8 mouse cellular contexts compared by ENCODE assay signal in the genomic region with DNA sequence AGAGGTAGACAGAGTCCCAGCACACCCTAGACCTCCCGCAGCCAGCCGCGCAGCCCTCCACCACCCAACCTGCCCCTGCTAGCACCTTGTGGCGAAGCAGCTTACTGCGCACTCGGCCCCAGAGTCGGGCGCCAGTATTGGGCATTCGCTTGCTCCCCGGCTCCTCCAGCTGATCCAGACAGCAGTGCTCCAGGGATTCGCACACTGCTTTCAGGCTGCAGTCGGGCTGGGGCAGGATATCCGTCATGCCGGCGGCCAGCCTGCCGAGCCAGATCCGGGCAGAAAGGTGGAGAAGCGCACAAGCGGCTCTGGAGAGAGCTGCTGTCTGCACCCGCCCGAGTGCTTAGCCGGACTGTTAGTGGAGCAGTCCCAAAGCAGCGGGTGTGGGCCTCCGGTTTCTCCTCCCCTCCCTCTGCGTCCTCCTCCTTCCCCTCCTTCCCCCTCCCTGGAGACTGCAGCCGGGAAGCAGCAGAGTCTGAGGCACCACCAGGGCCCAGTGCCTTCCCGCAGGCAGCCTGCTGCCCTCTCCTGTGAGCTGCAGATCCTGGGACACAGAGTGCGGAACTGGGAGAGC. TPM values are rescaled to one million over a fixed set of nuclear protein-coding genes. Genes with fewer than 3 reads are reported as not detected.
DNase-seq lines count a peak whose midpoint lies in the region; ATAC-seq and TF ChIP-seq lines count a peak whose summit lies in the region.

No protein-coding gene starts in this region.

- peak; percentile 52 for ATAC-seq in forebrain, postnatal 0 days
- peak; percentile 71 for ATAC-seq in limb, embryonic 12.5 days (ENCODE audit: insufficient number of reproducible peaks, insufficient read depth, low FRiP score, low TSS enrichment, low read depth)
- peak; percentile 70 for ATAC-seq in midbrain, embryonic 13.5 days

- TF ChIP-seq EP300 in ES-Bruce4 (IDR thresholded peaks at IDR 0.05; ENCODE audit: insufficient read depth, low read depth, low read length), result no peak

- no peaks in the 10 kb centered on the region for H3K4me1 ChIP-seq in ES-Bruce4 (ENCODE audit: control insufficient read depth, insufficient read depth, low read length)
- H3K4me1 ChIP-seq in cerebellum, adult 2 months (ENCODE audit: control insufficient read depth, insufficient read depth, low read length), result no peaks in the 10 kb centered on the region
- peaks cover 27% of the 10 kb centered on the region for H3K4me1 ChIP-seq in forebrain, postnatal 0 days (ENCODE audit: insufficient read depth)
- H3K4me1 ChIP-seq in hindbrain, embryonic 10.5 days (replicated peaks), result peaks cover 56% of the 10 kb centered on the region
- H3K4me1 ChIP-seq in limb, embryonic 12.5 days (replicated peaks), result peaks cover 73% of the 10 kb centered on the region
- peaks cover 51% of the 10 kb centered on the region for H3K4me1 ChIP-seq in midbrain, embryonic 13.5 days (replicated peaks)

- 11% methylated on average over 28 of the region's 28 CpGs for WGBS in cerebellum, adult 2 months
- 14% methylated on average over 26 of the region's 28 CpGs for WGBS in forebrain, postnatal 0 days
- WGBS in hindbrain, embryonic 10.5 days, result 4% methylated on average over 28 of the region's 28 CpGs
- WGBS in limb, embryonic 12.5 days, result 9% methylated on average over 28 of the region's 28 CpGs
- WGBS in midbrain, embryonic 13.5 days, result 6% methylated on average over 28 of the region's 28 CpGs

- no peaks in the 10 kb centered on the region for H3K27me3 ChIP-seq in ES-Bruce4 (ENCODE audit: control insufficient read depth, insufficient read depth, low read length, poor library complexity, severe bottlenecking)
- H3K27me3 ChIP-seq in cerebellum, adult 2 months (ENCODE audit: control insufficient read depth, insufficient read depth, low read length), result no peaks in the 10 kb centered on the region
- H3K27me3 ChIP-seq in forebrain, postnatal 0 days (ENCODE audit: insufficient read depth, low read length), result no peaks in the 10 kb centered on the region
- H3K27me3 ChIP-seq in hindbrain, embryonic 10.5 days (ENCODE audit: insufficient read depth, poor library complexity, severe bottlenecking), result peaks cover 43% of the 10 kb centered on the region
- no peaks in the 10 kb centered on the region for H3K27me3 ChIP-seq in limb, embryonic 12.5 days
- H3K27me3 ChIP-seq in midbrain, embryonic 13.5 days, result no peaks in the 10 kb centered on the region; the same call in 1 of the 2 replicates

- H3K4me3 ChIP-seq in ES-Bruce4 (ENCODE audit: low read depth, low read length), result peak overlapping the region; percentile 51
- peak overlapping the region; percentile 55 for H3K4me3 ChIP-seq in cerebellum, adult 2 months (replicated peaks; ENCODE audit: insufficient read depth, low read depth, low read length)
- H3K4me3 ChIP-seq in forebrain, postnatal 0 days (ENCODE audit: low read depth, low read length), result peak overlapping the region; percentile 22
- H3K4me3 ChIP-seq in hindbrain, embryonic 10.5 days, result peak overlapping the region; percentile 47
- H3K4me3 ChIP-seq in limb, embryonic 12.5 days (replicated peaks), result peak overlapping the region; percentile 43
- H3K4me3 ChIP-seq in midbrain, embryonic 13.5 days (replicated peaks), result peak overlapping the region; percentile 19

- no peaks in the 10 kb centered on the region for H3K9me3 ChIP-seq in ES-Bruce4 (replicated peaks; ENCODE audit: control insufficient read depth, insufficient read depth, low read length, poor library complexity, severe bottlenecking)
- no peaks in the 10 kb centered on the region for H3K9me3 ChIP-seq in forebrain, postnatal 0 days (ENCODE audit: low read length)
- H3K9me3 ChIP-seq in hindbrain, embryonic 10.5 days, result no peaks in the 10 kb centered on the region
- no peaks in the 10 kb centered on the region for H3K9me3 ChIP-seq in limb, embryonic 12.5 days
- no peaks in the 10 kb centered on the region for H3K9me3 ChIP-seq in midbrain, embryonic 13.5 days

- H3K27ac ChIP-seq in ES-Bruce4 (ENCODE audit: insufficient read depth, low read length), result no peak overlapping the region
- no peak overlapping the region; the same call in 1 of the 2 replicates for H3K27ac ChIP-seq in cerebellum, adult 2 months (ENCODE audit: insufficient read depth, low read length)
- H3K27ac ChIP-seq in forebrain, postnatal 0 days (ENCODE audit: low read depth, low read length), result peak overlapping the region; percentile 17
- H3K27ac ChIP-seq in hindbrain, embryonic 10.5 days, result peak overlapping the region; percentile 81
- H3K27ac ChIP-seq in limb, embryonic 12.5 days, result peak overlapping the region; percentile 94
- peak overlapping the region; percentile 61 for H3K27ac ChIP-seq in midbrain, embryonic 13.5 days

- H3K36me3 ChIP-seq in ES-Bruce4 (ENCODE audit: control insufficient read depth, insufficient read depth, low read length, poor library complexity, severe bottlenecking), result no peaks in the 10 kb centered on the region
- peaks cover 48% of the 10 kb centered on the region for H3K36me3 ChIP-seq in forebrain, postnatal 0 days (ENCODE audit: insufficient read depth)
- H3K36me3 ChIP-seq in hindbrain, embryonic 10.5 days, result peaks cover 36% of the 10 kb centered on the region
- H3K36me3 ChIP-seq in limb, embryonic 12.5 days, result peaks cover 44% of the 10 kb centered on the region
- peaks cover 59% of the 10 kb centered on the region for H3K36me3 ChIP-seq in midbrain, embryonic 13.5 days

- H3K9ac ChIP-seq in ES-Bruce4 (ENCODE audit: low read depth, poor library complexity, severe bottlenecking), result peak overlapping the region; percentile 21
- 0 out of 2 replicates have a peak overlapping the region, but pooled peaks have one; percentile 4 for H3K9ac ChIP-seq in forebrain, postnatal 0 days
- H3K9ac ChIP-seq in limb, embryonic 12.5 days (replicated peaks), result peak overlapping the region; percentile 63
- peak overlapping the region; percentile 33 for H3K9ac ChIP-seq in midbrain, embryonic 13.5 days (replicated peaks)

- no peak for TF ChIP-seq CTCF in ES-Bruce4 (IDR thresholded peaks at IDR 0.05; ENCODE audit: low read depth, low read length)
- TF ChIP-seq CTCF in cerebellum, adult 2 months (IDR thresholded peaks at IDR 0.05; ENCODE audit: borderline replicate concordance, insufficient read depth, low read depth, low read length), result no peak
- TF ChIP-seq CTCF in forebrain, postnatal 0 days (IDR thresholded peaks at IDR 0.05; ENCODE audit: low read depth), result 0 out of 2 replicates have a peak, but pooled peaks have one; percentile 17

- H3K4me2 ChIP-seq in forebrain, postnatal 0 days (ENCODE audit: low read depth), result peak overlapping the region; percentile 41
- peak overlapping the region; percentile 76 for H3K4me2 ChIP-seq in limb, embryonic 12.5 days
- peak overlapping the region; percentile 49 for H3K4me2 ChIP-seq in midbrain, embryonic 13.5 days (replicated peaks)

- DNase-seq in cerebellum, adult 2 months, result peak; percentile 49 to 54
- no peak for DNase-seq in forebrain, postnatal 0 days
- peak; percentile 64 for DNase-seq in hindbrain, embryonic 10.5 days (ENCODE audit: low spot score)
- peak; percentile 67 for DNase-seq in urinary bladder, postnatal 14 days (ENCODE audit: low spot score)
- DNase-seq in layer of hippocampus, postnatal 14 days (ENCODE audit: low spot score in 2 of 2), result no peak

- no peak for TF ChIP-seq POLR2A in ES-Bruce4 (IDR thresholded peaks at IDR 0.05; ENCODE audit: insufficient read depth, low read length)
- 0 out of 2 replicates have a peak, but pooled peaks have one; percentile 16 for TF ChIP-seq POLR2A in cerebellum, adult 2 months (IDR thresholded peaks at IDR 0.05; ENCODE audit: borderline replicate concordance, insufficient read depth, low read length)

RNA-seq across cellular contexts. Expression of a gene that starts 30.2 kb away (rescaled TPM):
- 16.9 and 19.1 TPM in 2 replicates for polyA plus RNA-seq in ES-Bruce4 (2011; ENCODE audit: insufficient read depth, insufficient read length, low read depth, missing spikeins)
- polyA plus RNA-seq in cerebellum, adult 2 months (2012; rRNA removed), result 27.2 and 33.7 TPM in 2 replicates
- 48.6 and 56.6 TPM in 2 replicates for total RNA-seq in forebrain, postnatal 0 days (2014; rRNA removed)
- polyA plus RNA-seq in forebrain, postnatal 0 days (2015; fragmentation: Nextera tagmentation; extraction: Ambion mirVana), result 93.2 and 98.2 TPM in 2 replicates
- 123 and 148 TPM in 2 replicates for polyA plus RNA-seq in hindbrain, embryonic 10.5 days (2016; fragmentation: Nextera tagmentation; extraction: Ambion mirVana)
- 127 and 149 TPM in 2 replicates for polyA plus RNA-seq in limb, embryonic 12.5 days (2016; fragmentation: Nextera tagmentation; extraction: Ambion mirVana)
- 96.3 and 102 TPM in 2 replicates for polyA plus RNA-seq in midbrain, embryonic 13.5 days (2015; fragmentation: Nextera tagmentation; extraction: Ambion mirVana)
- total RNA-seq in layer of hippocampus, postnatal 14 days (2021), result 10 to 100 TPM; 30.2 to 33.0 TPM

RNA-seq across cellular contexts. Expression of a gene that starts 38.0 kb away (rescaled TPM):
- 51.7 and 57.7 TPM in 2 replicates for polyA plus RNA-seq in ES-Bruce4 (2011; ENCODE audit: insufficient read depth, insufficient read length, low read depth, missing spikeins)
- 24.3 and 29.8 TPM in 2 replicates for polyA plus RNA-seq in cerebellum, adult 2 months (2012; rRNA removed)
- total RNA-seq in forebrain, postnatal 0 days (2014; rRNA removed), result 19.0 and 22.1 TPM in 2 replicates
- polyA plus RNA-seq in forebrain, postnatal 0 days (2015; fragmentation: Nextera tagmentation; extraction: Ambion mirVana), result 10.7 and 12.7 TPM in 2 replicates
- 45.3 and 46.6 TPM in 2 replicates for polyA plus RNA-seq in hindbrain, embryonic 10.5 days (2016; fragmentation: Nextera tagmentation; extraction: Ambion mirVana)
- 61.2 and 67.7 TPM in 2 replicates for polyA plus RNA-seq in limb, embryonic 12.5 days (2016; fragmentation: Nextera tagmentation; extraction: Ambion mirVana)
- 29.0 and 34.3 TPM in 2 replicates for polyA plus RNA-seq in midbrain, embryonic 13.5 days (2015; fragmentation: Nextera tagmentation; extraction: Ambion mirVana)
- total RNA-seq in layer of hippocampus, postnatal 14 days (2021), result 10 to 100 TPM; 14.1 to 18.5 TPM

Comparison
In these comparisons a context has a peak if more than half of its experiments do, and no peak if none do; other contexts are left out.
1. H3K27ac ChIP-seq: peak in forebrain, postnatal 0 days (single experiment), hindbrain, embryonic 10.5 days (single experiment), limb, embryonic 12.5 days (single experiment) and midbrain, embryonic 13.5 days (single experiment); none in ES-Bruce4 (single experiment) and cerebellum, adult 2 months (single experiment).
2. H3K9ac ChIP-seq: peak in every context shown above with its lines; median percentile 63 in limb, embryonic 12.5 days; 33 in midbrain, embryonic 13.5 days; 21 in ES-Bruce4; 4 in forebrain, postnatal 0 days.
3. DNase-seq: peak in cerebellum, adult 2 months (2 of 2), hindbrain, embryonic 10.5 days (single experiment) and urinary bladder, postnatal 14 days (single experiment); none in forebrain, postnatal 0 days (single experiment) and layer of hippocampus, postnatal 14 days (0 of 2).
4. Peak in every context shown above with its lines, with median percentiles within 50 percentile points of each other: H3K4me3 ChIP-seq, ATAC-seq and H3K4me2 ChIP-seq.